Mouse (Mus musculus) cerebellum, adult 2 months (tissue): Measurements from ENCODE around the gene Pacs2.

Experiments
- CTCF ChIP-seq: fragments of 200-500 bp; IDR thresholded peaks from 2 replicates; pipeline ENCODE4 v1.5.1; 2011; ENCODE audit warnings: low read depth, mild to moderate bottlenecking, control low read depth, low read length, moderate library complexity, borderline replicate concordance; ENCODE audit not compliant: insufficient read depth
- POLR2A ChIP-seq: fragments of 200-500 bp; IDR thresholded peaks from 2 replicates; pipeline ENCODE4 v1.6.1; 2011; ENCODE audit warnings: low read length, control low read depth, borderline replicate concordance; ENCODE audit not compliant: insufficient read depth

GRCm38 (mm10) chr12:113098530-113099151 is 84.3 kb downstream of the Pacs2 start:
- no peak for TF ChIP-seq CTCF
- no peak for TF ChIP-seq POLR2A
